ENCODE assay signal across 11 mouse cellular contexts in genomic region chr10:46827109-46827812, GRCm38 (mm10).
DNase-seq lines count a peak whose midpoint lies in the region; ATAC-seq and TF ChIP-seq lines count a peak whose summit lies in the region.
"Had no signal": no experiment of that assay in that cellular context is flagged by ENCODE, and none has a peak within 500 bp of the region (broad histone marks: within the 10 kb centered on the region; RNA-seq: fewer than 3 reads in every experiment).

No protein-coding gene starts in this region.

- H3K9ac ChIP-seq in MEL (ENCODE audit: control insufficient read depth, low read depth, low read length, poor library complexity, severe bottlenecking), result no peak overlapping the region
- no peak overlapping the region for H3K9ac ChIP-seq in forebrain, embryonic 13.5 days
- H3K9ac ChIP-seq in midbrain, embryonic 14.5 days (replicated peaks; ENCODE audit: low read length), result no peak overlapping the region
- H3K9ac ChIP-seq: heart, embryonic 12.5 days; lung, embryonic 15.5 days had no signal

- H3K27me3 ChIP-seq in MEL (ENCODE audit: control insufficient read depth in 1 of 2, insufficient read depth in 2 of 2, low read length in 2 of 2), result no peaks in the 10 kb centered on the region
- H3K27me3 ChIP-seq in forebrain, embryonic 13.5 days, result no peaks in the 10 kb centered on the region
- no peaks in the 10 kb centered on the region for H3K27me3 ChIP-seq in midbrain, embryonic 14.5 days (ENCODE audit: control insufficient read depth, insufficient read depth, low read length)
- H3K27me3 ChIP-seq: heart, embryonic 12.5 days; lung, embryonic 15.5 days had no signal

- DNase-seq in A20 (ENCODE audit: low read depth, low spot score) (peak; percentile 24), MEL (ENCODE audit: low read depth, low spot score) (peak; percentile 57)
- DNase-seq in midbrain, embryonic 14.5 days, result peak; percentile 89
- no peak for DNase-seq in spleen, postnatal 10 days (ENCODE audit: low spot score in 2 of 2)
- DNase-seq in thymus, postnatal 14 days, result no peak
- DNase-seq: cerebellum, adult 11 months had no signal

- H3K4me2 ChIP-seq in forebrain, embryonic 13.5 days, result no peak overlapping the region
- H3K4me2 ChIP-seq in midbrain, embryonic 14.5 days (ENCODE audit: low read length), result no peak overlapping the region
- H3K4me2 ChIP-seq: heart, embryonic 12.5 days; lung, embryonic 15.5 days had no signal

- no peaks in the 10 kb centered on the region for H3K4me1 ChIP-seq in MEL (ENCODE audit: control insufficient read depth in 1 of 2, insufficient read depth in 2 of 2, low read length in 2 of 2)
- H3K4me1 ChIP-seq in forebrain, embryonic 13.5 days, result peaks cover 13% of the 10 kb centered on the region
- H3K4me1 ChIP-seq in midbrain, embryonic 14.5 days (ENCODE audit: control insufficient read depth, insufficient read depth, low read length), result 0 out of 2 replicates have a peak, but pooled peaks cover 9% of the 10 kb centered on the region
- H3K4me1 ChIP-seq: heart, embryonic 12.5 days; lung, embryonic 15.5 days had no signal

- H3K27ac ChIP-seq in MEL (ENCODE audit: control insufficient read depth, low read depth, low read length), result no peak overlapping the region
- H3K27ac ChIP-seq in forebrain, embryonic 13.5 days, result peak overlapping the region; percentile 69
- H3K27ac ChIP-seq in midbrain, embryonic 14.5 days (replicated peaks; ENCODE audit: low read depth, low read length), result peak overlapping the region; percentile 67
- H3K27ac ChIP-seq: lung, embryonic 15.5 days had no signal

- H3K9me3 ChIP-seq in MEL (replicated peaks; ENCODE audit: insufficient read depth, low read length), result no peaks in the 10 kb centered on the region
- no peaks in the 10 kb centered on the region for H3K9me3 ChIP-seq in forebrain, embryonic 13.5 days (replicated peaks)
- no peaks in the 10 kb centered on the region for H3K9me3 ChIP-seq in midbrain, embryonic 14.5 days (ENCODE audit: control insufficient read depth, low read length)
- H3K9me3 ChIP-seq: heart, embryonic 12.5 days; lung, embryonic 15.5 days had no signal

- H3K36me3 ChIP-seq in MEL (ENCODE audit: control insufficient read depth in 1 of 2, insufficient read depth in 2 of 2, low read length in 2 of 2), result no peaks in the 10 kb centered on the region
- no peaks in the 10 kb centered on the region for H3K36me3 ChIP-seq in forebrain, embryonic 13.5 days (ENCODE audit: poor library complexity, severe bottlenecking)
- no peaks in the 10 kb centered on the region for H3K36me3 ChIP-seq in midbrain, embryonic 14.5 days (ENCODE audit: control insufficient read depth, insufficient read depth, low read length)
- H3K36me3 ChIP-seq: heart, embryonic 12.5 days; lung, embryonic 15.5 days had no signal

- no peak overlapping the region for H3K4me3 ChIP-seq in MEL (ENCODE audit: control insufficient read depth in 1 of 2, insufficient read depth in 1 of 2, low read depth in 2 of 2, low read length in 2 of 2)
- no peak overlapping the region for H3K4me3 ChIP-seq in forebrain, embryonic 13.5 days
- no peak overlapping the region for H3K4me3 ChIP-seq in midbrain, embryonic 14.5 days (replicated peaks; ENCODE audit: low read depth, low read length)
- H3K4me3 ChIP-seq: heart, embryonic 12.5 days; lung, embryonic 15.5 days had no signal

- no peaks in the 10 kb centered on the region for H3K79me2 ChIP-seq in MEL (ENCODE audit: control insufficient read depth, insufficient read depth, low read length, poor library complexity)

- TF ChIP-seq POLR2A in MEL (IDR thresholded peaks at IDR 0.05; ENCODE audit: control insufficient read depth in 1 of 2, insufficient read depth in 1 of 2, low read depth in 1 of 2, low read length in 2 of 2, poor library complexity in 1 of 2), result no peak

- peak; percentile 64 for ATAC-seq in forebrain, embryonic 13.5 days
- peak; percentile 83 for ATAC-seq in midbrain, embryonic 14.5 days (ENCODE audit: low FRiP score, low TSS enrichment)
- ATAC-seq in cerebellum, adult (ENCODE audit: insufficient number of reproducible peaks, low FRiP score, low TSS enrichment), result no peak
- ATAC-seq in CD4-positive, CD25-positive, alpha-beta regulatory T cell, adult 4 months, result no peak

- 14% methylated on average over 1 of the region's 1 CpGs for WGBS in forebrain, embryonic 13.5 days
- WGBS in midbrain, embryonic 14.5 days, result 2% methylated on average over 1 of the region's 1 CpGs

- TF ChIP-seq EP300 in MEL (IDR thresholded peaks at IDR 0.05; ENCODE audit: low read depth in 1 of 2, low read length in 2 of 2), result no peak

- TF ChIP-seq RAD21 in MEL (IDR thresholded peaks at IDR 0.05; ENCODE audit: low read depth, low read length), result peak; percentile 81

- peak in 1 of 3 experiments; percentile 59; a peak in 2 of 6 replicates for TF ChIP-seq CTCF in MEL (IDR thresholded peaks at IDR 0.05 in 2 of 3, conservative IDR thresholded peaks at IDR 0.05 in 1 of 3; ENCODE audit: control insufficient read depth in 1 of 3, insufficient read depth in 1 of 3, low read depth in 2 of 3, low read length in 3 of 3, poor library complexity in 1 of 3, severe bottlenecking in 1 of 3)

TF ChIP-seq in MEL, 35 proteins besides CTCF, POLR2A, EP300 and RAD21:
- TF ChIP-seq TCF12 (IDR thresholded peaks at IDR 0.05; ENCODE audit: low read depth, low read length) (no peak), ZNF384 (IDR thresholded peaks at IDR 0.05; ENCODE audit: low read depth, low read length) (peak; percentile 52), POLR2AphosphoS5 (IDR thresholded peaks at IDR 0.05; ENCODE audit: borderline replicate concordance, low read depth, low read length) (no peak), ZC3H11A (IDR thresholded peaks at IDR 0.05; ENCODE audit: low read depth, low read length) (peak; percentile 46; the same call in 1 of the 2 replicates), ETS1 (IDR thresholded peaks at IDR 0.05; ENCODE audit: low read depth, low read length) (no peak), MAX (IDR thresholded peaks at IDR 0.05; ENCODE audit: low read length) (no peak), GABPA (IDR thresholded peaks at IDR 0.05; ENCODE audit: low read depth, low read length) (no peak), MXI1 (IDR thresholded peaks at IDR 0.05; ENCODE audit: low read depth, low read length) (no peak), CHD1 (IDR thresholded peaks at IDR 0.05; ENCODE audit: low read depth, low read length) (no peak), GATA1 (IDR thresholded peaks at IDR 0.05; ENCODE audit: low read depth, low read length) (peak; percentile 23; the same call in 1 of the 2 replicates), TBP (IDR thresholded peaks at IDR 0.05; ENCODE audit: low read depth, low read length) (no peak), MYB (IDR thresholded peaks at IDR 0.05; ENCODE audit: low read depth, low read length) (no peak), MAFK (IDR thresholded peaks at IDR 0.05; ENCODE audit: borderline replicate concordance, low read depth, low read length) (no peak), SMC3 (IDR thresholded peaks at IDR 0.05; ENCODE audit: low read depth, low read length) (peak; percentile 68), NRF1 (IDR thresholded peaks at IDR 0.05; ENCODE audit: insufficient read depth, low read depth, low read length, poor library complexity, severe bottlenecking) (no peak), ZMIZ1 (IDR thresholded peaks at IDR 0.05; ENCODE audit: low read depth, low read length) (no peak)

Comparison
In these comparisons a context has a peak if more than half of its experiments do, and no peak if none do; other contexts are left out.
1. DNase-seq: peak in A20 (single experiment), MEL (single experiment) and midbrain, embryonic 14.5 days (single experiment); none in spleen, postnatal 10 days (0 of 2) and thymus, postnatal 14 days (single experiment).
2. ATAC-seq: peak in forebrain, embryonic 13.5 days (single experiment) and midbrain, embryonic 14.5 days (single experiment); none in cerebellum, adult (single experiment) and CD4-positive, CD25-positive, alpha-beta regulatory T cell, adult 4 months (single experiment).